9 mouse cellular contexts compared by ENCODE assay signal in the genomic region with DNA sequence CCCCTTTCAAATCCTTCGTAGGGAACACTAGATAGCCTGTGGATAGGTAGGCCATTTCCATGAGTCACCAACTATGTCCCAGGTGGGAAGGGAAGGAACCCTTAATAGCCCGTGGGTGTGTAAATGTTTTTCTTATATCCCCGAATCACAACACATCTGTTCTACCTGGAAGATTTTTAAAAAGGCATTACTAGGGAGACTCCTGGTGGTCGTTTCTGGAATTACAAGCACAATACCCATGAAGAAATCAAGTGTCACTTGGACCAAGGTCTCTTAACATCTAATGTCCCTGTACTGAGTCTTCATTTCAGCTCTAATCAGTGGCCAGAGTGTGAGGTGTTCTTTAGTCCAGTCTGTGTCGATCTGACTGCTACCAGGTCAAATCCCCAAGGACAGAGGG. TPM values are rescaled to one million over a fixed set of nuclear protein-coding genes. Genes with fewer than 3 reads are reported as not detected.
DNase-seq lines count a peak whose midpoint lies in the region; ATAC-seq and TF ChIP-seq lines count a peak whose summit lies in the region.
"Had no signal": no experiment of that assay in that cellular context is flagged by ENCODE, and none has a peak within 500 bp of the region (broad histone marks: within the 10 kb centered on the region; RNA-seq: fewer than 3 reads in every experiment).

No protein-coding gene starts in this region.

- H3K9me3 ChIP-seq in neural tube, embryonic 15.5 days (replicated peaks) = no peaks in the 10 kb centered on the region
- H3K9me3 ChIP-seq: stomach, embryonic 15.5 days had no signal

- intact Hi-C loops in left cerebral cortex, adult 2 months (cut with DNase I) = loop anchor here (2.0 to 5.0 kb wide), 2 partner anchors 139 to 167 kb away; no protein-coding TSS in a partner anchor

- no peaks in the 10 kb centered on the region for H3K4me1 ChIP-seq in neural tube, embryonic 15.5 days
- H3K4me1 ChIP-seq: stomach, embryonic 15.5 days had no signal

- peak; percentile 58; the same call in 1 of the 2 replicates for ATAC-seq in megakaryocyte progenitor cell, adult 5-6 weeks (replicated peaks; ENCODE audit: poor library complexity)
- no peak for ATAC-seq in neural tube, embryonic 15.5 days (ENCODE audit: low FRiP score)

- no peaks in the 10 kb centered on the region for H3K27me3 ChIP-seq in neural tube, embryonic 15.5 days (replicated peaks)
- H3K27me3 ChIP-seq: stomach, embryonic 15.5 days had no signal

- H3K4me3 ChIP-seq in left cerebral cortex, adult 2 months = no peak overlapping the region
- H3K4me3 ChIP-seq in neural tube, embryonic 15.5 days (replicated peaks) = no peak overlapping the region
- H3K4me3 ChIP-seq: stomach, embryonic 15.5 days had no signal

- H3K27ac ChIP-seq in left cerebral cortex, adult 2 months = no peak overlapping the region
- no peak overlapping the region for H3K27ac ChIP-seq in neural tube, embryonic 15.5 days (replicated peaks)
- H3K27ac ChIP-seq: stomach, embryonic 15.5 days had no signal

- 53% methylated on average over 5 of the region's 5 CpGs for WGBS in neural tube, embryonic 15.5 days

- H3K9ac ChIP-seq in neural tube, embryonic 15.5 days (replicated peaks) = no peak overlapping the region
- H3K9ac ChIP-seq: stomach, embryonic 15.5 days had no signal

- peaks cover 53% of the 10 kb centered on the region for H3K36me3 ChIP-seq in neural tube, embryonic 15.5 days

- peak; percentile 75 for TF ChIP-seq CTCF in left cerebral cortex, adult 2 months (IDR thresholded peaks at IDR 0.05)

- peak; percentile 77 for DNase-seq in embryo, embryonic 10.5 days (ENCODE audit: low spot score)
- DNase-seq in embryo, embryonic 9.5 days (ENCODE audit: extremely low spot score) = no peak
- no peak for DNase-seq in left cerebral cortex, adult 2 months (ENCODE audit: extremely low spot score in 1 of 2, low spot score in 2 of 2)
- DNase-seq in left cerebral cortex, adult 11 months (ENCODE audit: low spot score) = no peak
- peak; percentile 26 for DNase-seq in c-Kit-negative CD71-positive TER-119-positive erythroid progenitor cells, embryonic 14.5 days (ENCODE audit: low read depth, low spot score)
- DNase-seq in left cerebral cortex, adult 18-20 months (ENCODE audit: low spot score in 2 of 2) = no peak

- H3K4me2 ChIP-seq in neural tube, embryonic 15.5 days = no peak overlapping the region
- H3K4me2 ChIP-seq: stomach, embryonic 15.5 days had no signal

RNA-seq across cellular contexts. Expression of a gene that starts 60.0 kb away (rescaled TPM):
- total RNA-seq in left cerebral cortex, adult 2 months (2021) = 1 to 10 TPM; 4.9 to 5.6 TPM
- total RNA-seq in megakaryocyte progenitor cell, adult 5-6 weeks (2015) = 0.47 TPM in 1 of 2 replicates, not detected in the other
- total RNA-seq in megakaryocyte progenitor cell, adult 5-6 weeks (2017) = 0.41 and 0.87 TPM in 2 replicates
- 5.9 and 11.0 TPM in 2 replicates for polyA plus RNA-seq in neural tube, embryonic 15.5 days (2015; fragmentation: Nextera tagmentation; extraction: Ambion mirVana)
- 1 to 10 TPM; 5.3 to 5.7 TPM for total RNA-seq in left cerebral cortex, adult 18-20 months (2021)

Comparison
In these comparisons a context has a peak if more than half of its experiments do, and no peak if none do; other contexts are left out.
1. DNase-seq: peak in embryo, embryonic 10.5 days (single experiment) and c-Kit-negative CD71-positive TER-119-positive erythroid progenitor cells, embryonic 14.5 days (single experiment); none in embryo, embryonic 9.5 days (single experiment), left cerebral cortex, adult 2 months (0 of 2), left cerebral cortex, adult 11 months (single experiment) and left cerebral cortex, adult 18-20 months (0 of 2).